Mouse (Mus musculus) MEL (cell line): ENCODE results near the gene Tnxb. TPM values are rescaled to one million over a fixed set of nuclear protein-coding genes. Genes with fewer than 3 reads are reported as not detected.

Experiments used
- DNase-seq: peaks from one replicate; pipeline ENCODE4 v3.0.0; 2011; ENCODE audit warnings: low read depth, low spot score
- H3K27ac ChIP-seq: 2 replicates; pipeline ENCODE4 v1.5.1; 2012; ENCODE audit warnings: low read depth, mild to moderate bottlenecking, control low read depth, low read length, moderate library complexity; ENCODE audit not compliant: control insufficient read depth
- H3K27me3 ChIP-seq, 2 experiments: fragments of 150-350 bp in 1 of 2; sonication (generic) in 1 of 2; 2 replicates each; pipeline ENCODE4 v1.6.1; 2012; ENCODE audit warnings: low read length in 2 of 2, mild to moderate bottlenecking in 2 of 2, improper control_type of control experiment in 1 of 2, moderate library complexity in 1 of 2; ENCODE audit not compliant: insufficient read depth in 2 of 2, control insufficient read depth in 1 of 2
- H3K36me3 ChIP-seq, 2 experiments: 2 replicates each; pipeline ENCODE4 v1.6.1; 2012 to 2014; ENCODE audit warnings: low read length in 2 of 2, improper control_type of control experiment in 1 of 2, inconsistent platforms in 1 of 2, mild to moderate bottlenecking in 1 of 2; ENCODE audit not compliant: insufficient read depth in 2 of 2, control insufficient read depth in 1 of 2
- H3K4me1 ChIP-seq, 2 experiments: fragments of 150-350 bp in 1 of 2; sonication (generic) in 1 of 2; 2 replicates each; pipeline ENCODE4 v1.6.1; 2012; ENCODE audit warnings: low read length in 2 of 2, improper control_type of control experiment in 1 of 2, mild to moderate bottlenecking in 1 of 2; ENCODE audit not compliant: insufficient read depth in 2 of 2, control insufficient read depth in 1 of 2
- H3K4me3 ChIP-seq, 2 experiments: fragments of 150-350 bp in 1 of 2; sonication (generic) in 1 of 2; 2 replicates each; pipeline ENCODE4 v1.5.1; 2012; ENCODE audit warnings: low read depth in 2 of 2, low read length in 2 of 2, mild to moderate bottlenecking in 2 of 2, moderate library complexity in 2 of 2, control low read depth in 1 of 2, improper control_type of control experiment in 1 of 2; ENCODE audit not compliant: control insufficient read depth in 1 of 2, insufficient read depth in 1 of 2
- H3K79me2 ChIP-seq: 2 replicates; pipeline ENCODE4 v1.6.1; 2012; ENCODE audit warnings: mild to moderate bottlenecking, low read length, moderate library complexity; ENCODE audit not compliant: control insufficient read depth, poor library complexity, insufficient read depth
- H3K9ac ChIP-seq: 2 replicates; pipeline ENCODE4 v1.6.1; 2012; ENCODE audit warnings: low read depth, mild to moderate bottlenecking, control low read depth, low read length, moderate library complexity; ENCODE audit not compliant: control insufficient read depth, poor library complexity, severe bottlenecking
- H3K9me3 ChIP-seq: fragments of 150-350 bp; sonication (generic); replicated peaks from 2 replicates; pipeline ENCODE4 v1.6.1; 2012; ENCODE audit warnings: mild to moderate bottlenecking, low read length, improper control_type of control experiment, moderate library complexity; ENCODE audit not compliant: insufficient read depth
- BHLHE40 ChIP-seq: IDR thresholded peaks from 2 replicates; pipeline ENCODE4 v1.6.1; 2012; ENCODE audit warnings: low read depth, mild to moderate bottlenecking, inconsistent platforms, low read length, improper control_type of control experiment, borderline replicate concordance
- E2F4 ChIP-seq: IDR thresholded peaks from 2 replicates; pipeline ENCODE4 v1.6.1; 2011; ENCODE audit warnings: low read depth, low read length, improper control_type of control experiment, borderline replicate concordance
- EP300 ChIP-seq, 2 experiments: IDR thresholded peaks; 2 replicates each; pipeline ENCODE4 v1.6.1; 2011; ENCODE audit warnings: improper control_type of control experiment in 2 of 2, low read length in 2 of 2, low read depth in 1 of 2, mild to moderate bottlenecking in 1 of 2
- ETS1 ChIP-seq: IDR thresholded peaks from 2 replicates; pipeline ENCODE4 v1.6.1; 2012; ENCODE audit warnings: low read depth, mild to moderate bottlenecking, inconsistent platforms, low read length, improper control_type of control experiment, moderate library complexity
- GATA1 ChIP-seq: IDR thresholded peaks from 2 replicates; pipeline ENCODE4 v1.6.1; 2011; ENCODE audit warnings: low read depth, low read length, improper control_type of control experiment
- HCFC1 ChIP-seq: IDR thresholded peaks from 2 replicates; pipeline ENCODE4 v1.6.1; 2012; ENCODE audit warnings: low read depth, mild to moderate bottlenecking, inconsistent platforms, low read length, improper control_type of control experiment, moderate library complexity
- JUND ChIP-seq: IDR thresholded peaks from 2 replicates; pipeline ENCODE4 v1.6.1; 2011; ENCODE audit warnings: low read depth, mild to moderate bottlenecking, improper control_type of control experiment, low read length
- MAZ ChIP-seq: IDR thresholded peaks from 2 replicates; pipeline ENCODE4 v1.6.1; 2012; ENCODE audit warnings: low read depth, mild to moderate bottlenecking, inconsistent platforms, low read length, improper control_type of control experiment
- MYB ChIP-seq: IDR thresholded peaks from 2 replicates; pipeline ENCODE4 v1.6.1; 2011; ENCODE audit warnings: mild to moderate bottlenecking, low read depth, low read length, improper control_type of control experiment
- MYC ChIP-seq: IDR thresholded peaks from 2 replicates; pipeline ENCODE4 v1.6.1; 2011; ENCODE audit warnings: low read depth, mild to moderate bottlenecking, low read length, improper control_type of control experiment, moderate library complexity
- NRF1 ChIP-seq: IDR thresholded peaks from 2 replicates; pipeline ENCODE4 v1.6.1; 2014; ENCODE audit warnings: low read depth, mild to moderate bottlenecking, inconsistent platforms, low read length, improper control_type of control experiment, moderate library complexity; ENCODE audit not compliant: poor library complexity, insufficient read depth, severe bottlenecking
- POLR2AphosphoS2 ChIP-seq: IDR thresholded peaks from 2 replicates; pipeline ENCODE4 v1.6.1; 2011; ENCODE audit warnings: low read length, improper control_type of control experiment
- POLR2AphosphoS5 ChIP-seq: IDR thresholded peaks from 2 replicates; pipeline ENCODE4 v1.6.1; 2012; ENCODE audit warnings: low read depth, borderline replicate concordance, mild to moderate bottlenecking, inconsistent platforms, low read length, moderate library complexity, mixed read lengths
- RCOR1 ChIP-seq: IDR thresholded peaks from 2 replicates; pipeline ENCODE4 v1.6.1; 2012; ENCODE audit warnings: low read depth, mild to moderate bottlenecking, inconsistent platforms, low read length, improper control_type of control experiment
- SIN3A ChIP-seq: IDR thresholded peaks from 2 replicates; pipeline ENCODE4 v1.6.1; 2012; ENCODE audit warnings: low read length, improper control_type of control experiment, inconsistent platforms
- SMC3 ChIP-seq: IDR thresholded peaks from 2 replicates; pipeline ENCODE4 v1.6.1; 2011; ENCODE audit warnings: low read depth, low read length, improper control_type of control experiment
- TAL1 ChIP-seq: IDR thresholded peaks from 2 replicates; pipeline ENCODE4 v1.6.1; 2012; ENCODE audit warnings: mild to moderate bottlenecking, inconsistent platforms, low read length, moderate library complexity, mixed read lengths
- UBTF ChIP-seq: IDR thresholded peaks from 2 replicates; pipeline ENCODE4 v1.6.1; 2012; ENCODE audit warnings: low read depth, mild to moderate bottlenecking, inconsistent platforms, low read length, improper control_type of control experiment, moderate library complexity, borderline replicate concordance; ENCODE audit not compliant: insufficient read depth
- USF2 ChIP-seq, 2 experiments: IDR thresholded peaks; 2 replicates each; pipeline ENCODE4 v1.6.1; 2011 to 2012; ENCODE audit warnings: improper control_type of control experiment in 2 of 2, low read length in 2 of 2, borderline replicate concordance in 1 of 2, inconsistent platforms in 1 of 2, low read depth in 1 of 2, mild to moderate bottlenecking in 1 of 2; ENCODE audit not compliant: insufficient read depth in 1 of 2
- ZKSCAN1 ChIP-seq: IDR thresholded peaks from 2 replicates; pipeline ENCODE4 v1.6.1; 2012; ENCODE audit warnings: low read depth, mild to moderate bottlenecking, inconsistent platforms, low read length, improper control_type of control experiment, moderate library complexity
- ZMIZ1 ChIP-seq: IDR thresholded peaks from 2 replicates; pipeline ENCODE4 v1.6.1; 2012; ENCODE audit warnings: low read depth, mild to moderate bottlenecking, inconsistent platforms, low read length, improper control_type of control experiment, moderate library complexity
- polyA plus RNA-seq, 2 experiments: library from polyadenylated mRNA; stranded (reverse) in 1 of 2; unstranded in 1 of 2; fragments of >175 nt in 1 of 2; fragments of >200 nt in 1 of 2; gene quantifications; 2 replicates each; pipeline versions ENCODE4 v1.2.1 to v1.2.4; 2012; ENCODE audit warnings: low replicate concordance in 2 of 2, low read depth in 1 of 2; ENCODE audit not compliant: insufficient read length in 2 of 2, insufficient read depth in 1 of 2, missing spikeins in 1 of 2
- total RNA-seq: library from RNA; depleted of rRNA; stranded (reverse); fragments of 300-350 nt; gene quantifications from 2 replicates; pipeline ENCODE4 v1.2.3, GENCODE M21; 2012

Gene Tnxb
- total and polyA plus RNA-seq, 3 experiments: 0.27 to 0.28 TPM; not detected in 1

DNA sequence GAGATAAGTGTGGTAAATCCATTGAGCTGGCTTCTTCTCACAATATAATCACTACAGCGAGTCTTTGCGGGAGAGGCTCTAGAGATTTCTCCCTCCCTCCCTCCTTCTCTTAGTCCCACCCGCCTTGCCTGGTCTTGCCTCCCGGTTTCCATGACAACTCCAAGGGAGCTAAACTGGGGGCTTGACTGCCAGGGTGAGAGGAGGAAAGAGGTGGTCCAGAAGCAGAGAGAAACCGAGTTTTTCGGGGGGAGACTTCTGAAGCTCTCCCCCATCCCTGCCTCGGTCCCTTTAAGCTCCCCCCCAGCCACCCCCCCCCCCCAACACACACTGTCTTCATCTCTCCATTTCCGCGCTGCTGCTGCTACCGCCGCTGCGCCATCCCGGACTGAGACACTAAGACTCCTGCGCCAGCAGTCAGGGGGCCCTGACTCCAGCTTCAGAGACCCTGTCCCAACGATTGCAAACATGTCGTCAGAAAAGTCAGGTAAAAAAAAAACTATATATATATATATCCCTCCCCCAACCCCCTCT, 41.0 kb upstream of the Tnxb start, which contains the start of gene Prrt1:
TSS of gene Prrt1 (plus strand) at position 313 of the 531 bp plus-strand sequence.
- H3K36me3 ChIP-seq: peaks cover 0 to 11% of the 10 kb centered on the region in 2 experiments; a peak in 2 of 4 replicates
- H3K4me3 ChIP-seq: peak within 1 kb of the TSS; percentile 61 to 91
- H3K4me1 ChIP-seq: peaks cover 0 to 26% of the 10 kb centered on the region in 2 experiments; a peak in 3 of 4 replicates
- peak within 1 kb of the TSS; percentile 90 for H3K9ac ChIP-seq
- no peaks in the 10 kb centered on the region; a peak in 1 of 4 replicates for H3K27me3 ChIP-seq
- peaks cover 16% of the 10 kb centered on the region for H3K79me2 ChIP-seq
- no peaks in the 10 kb centered on the region for H3K9me3 ChIP-seq
- peak within 1 kb of the TSS; percentile 94 for H3K27ac ChIP-seq
- DNase-seq: no peak
- TF ChIP-seq RCOR1: peak; percentile 36; the same call in 1 of the 2 replicates
- TF ChIP-seq SIN3A: no peak
- no peak for TF ChIP-seq ZMIZ1

- H3K27me3 ChIP-seq: no peaks in the 10 kb centered on the region; a peak in 1 of 4 replicates
- DNase-seq: no peak
Measured at GRCm38 (mm10) chr17:34629796-34630603, 40.3 kb upstream of the Tnxb start.

GRCm38 (mm10) chr17:34630761-34631301, 39.5 kb upstream of the Tnxb start:
- H3K27me3 ChIP-seq: no peaks in the 10 kb centered on the region; a peak in 2 of 4 replicates
- peaks cover 0 to 27% of the 10 kb centered on the region in 2 experiments; a peak in 3 of 4 replicates for H3K4me1 ChIP-seq

More at GRCm38 (mm10) chr17:34629796-34630603, 40.3 kb upstream of the Tnxb start:
- H3K4me3 ChIP-seq: no peak overlapping the region
- peaks cover 0 to 11% of the 10 kb centered on the region in 2 experiments; a peak in 2 of 4 replicates for H3K36me3 ChIP-seq
- H3K79me2 ChIP-seq: peaks cover 16% of the 10 kb centered on the region
- H3K9ac ChIP-seq: no peak overlapping the region
- TF ChIP-seq JUND: no peak
- TF ChIP-seq SIN3A: no peak
- no peak for TF ChIP-seq NRF1
- no peak for TF ChIP-seq EP300 (IDR thresholded peaks at IDR 0.05; ENCODE audit: low read depth in 1 of 2, low read length in 2 of 2)
- no peak for TF ChIP-seq POLR2AphosphoS5
- H3K4me1 ChIP-seq: peaks cover 0 to 26% of the 10 kb centered on the region in 2 experiments; a peak in 3 of 4 replicates
- H3K27ac ChIP-seq: no peak overlapping the region
- no peaks in the 10 kb centered on the region for H3K9me3 ChIP-seq

More at GRCm38 (mm10) chr17:34630761-34631301, 39.5 kb upstream of the Tnxb start:
- DNase-seq: no peak
- no peak for TF ChIP-seq MYB
- no peak for TF ChIP-seq GATA1
- no peak for TF ChIP-seq USF2 (IDR thresholded peaks at IDR 0.05; ENCODE audit: borderline replicate concordance in 1 of 2, insufficient read depth in 1 of 2, low read depth in 1 of 2, low read length in 2 of 2)
- TF ChIP-seq BHLHE40: no peak
- TF ChIP-seq POLR2AphosphoS2: no peak
- no peak for TF ChIP-seq SMC3
- TF ChIP-seq ETS1: no peak
- TF ChIP-seq ZKSCAN1: no peak
- TF ChIP-seq NRF1: no peak
- TF ChIP-seq ZMIZ1: no peak
- no peak for TF ChIP-seq UBTF
- TF ChIP-seq POLR2AphosphoS5: no peak
- TF ChIP-seq E2F4: no peak
- no peak for TF ChIP-seq TAL1
- TF ChIP-seq MYC: no peak
- TF ChIP-seq HCFC1: no peak
- no peak for TF ChIP-seq MAZ
- TF ChIP-seq, all 39 proteins: peak for 0
- H3K9ac ChIP-seq: peak overlapping the region; percentile 32; the same call in 1 of the 2 replicates
- peaks cover 0 to 11% of the 10 kb centered on the region in 2 experiments; a peak in 2 of 4 replicates for H3K36me3 ChIP-seq
- H3K4me3 ChIP-seq: peak overlapping the region; percentile 23 to 27; a peak in 2 of 4 replicates
- H3K27ac ChIP-seq: no peak overlapping the region
- H3K79me2 ChIP-seq: peaks cover 11% of the 10 kb centered on the region
- no peaks in the 10 kb centered on the region for H3K9me3 ChIP-seq
